Mouse (Mus musculus) kidney, adult 2 months (tissue): Measurements from ENCODE around the gene Tcf7. TPM values are rescaled to one million over a fixed set of nuclear protein-coding genes. Genes with fewer than 3 reads are reported as not detected.
A peak's percentile ranks its signal among the peaks of the same experiment; 100 is the strongest.

Source experiments
- DNase-seq: peaks from one replicate; pipeline ENCODE4 v3.0.0; 2021
- H3K27ac ChIP-seq: fragments of 200-500 bp; 2 replicates; pipeline ENCODE4 v1.5.1; 2012; ENCODE audit warnings: low read depth, low read length, control low read depth, inconsistent platforms; ENCODE audit not compliant: insufficient read depth
- H3K27me3 ChIP-seq: fragments of 200-500 bp; replicated peaks from 2 replicates; pipeline ENCODE4 v1.6.1; 2012; ENCODE audit warnings: mild to moderate bottlenecking, moderate library complexity, low read length, inconsistent platforms; ENCODE audit not compliant: control insufficient read depth, insufficient read depth
- H3K36me3 ChIP-seq: fragments of 200-500 bp; 2 replicates; pipeline ENCODE4 v1.6.1; 2012; ENCODE audit warnings: mild to moderate bottlenecking, moderate library complexity, low read length, inconsistent platforms; ENCODE audit not compliant: control insufficient read depth, insufficient read depth
- H3K4me1 ChIP-seq: fragments of 200-500 bp; 2 replicates; pipeline ENCODE4 v1.6.1; 2011; ENCODE audit warnings: low read length; ENCODE audit not compliant: control insufficient read depth, insufficient read depth
- H3K4me3 ChIP-seq: fragments of 200-500 bp; 2 replicates; pipeline ENCODE4 v1.5.1; 2011; ENCODE audit warnings: mild to moderate bottlenecking, low read depth, low read length, control low read depth; ENCODE audit not compliant: insufficient read depth
- CTCF ChIP-seq: fragments of 200-500 bp; conservative IDR thresholded peaks from 2 replicates; pipeline ENCODE4 v1.5.1; 2011; ENCODE audit warnings: low read depth, mild to moderate bottlenecking, control low read depth, low read length, moderate library complexity, mixed read lengths; ENCODE audit not compliant: insufficient read depth, insufficient read length
- POLR2A ChIP-seq: fragments of 200-500 bp; IDR thresholded peaks from one replicate; pipeline ENCODE4 v1.6.1; 2011; ENCODE audit warnings: low read depth, low read length, control low read depth
- WGBS: fragments of 180-500 bp; shearing (Covaris S2); methylation state at CpG from one replicate; pipeline ENCODE4 v1.1.7; 2018; 5-methylcytosine and 5-hydroxymethylcytosine counted together
- polyA plus RNA-seq: library from polyadenylated mRNA; depleted of rRNA; stranded (reverse); fragments of >200 nt; gene quantifications from 2 replicates; pipeline ENCODE4 v1.2.3, GENCODE M21; 2012; rRNA removed

The Tcf7 gene
- 2.1 and 13.2 TPM in 2 replicates for polyA plus RNA-seq

- 2% methylated on average over 97 of the region's 97 CpGs for WGBS
- Histone ChIP-seq H3K4me3 (peak within 1 kb of the TSS; percentile 58), H3K27me3 (no peaks in the 10 kb centered on the region), H3K36me3 (no peaks in the 10 kb centered on the region), H3K4me1 (no peaks in the 10 kb centered on the region; the same call in 1 of the 2 replicates), H3K27ac (no peak within 1 kb of the TSS)
- TF ChIP-seq CTCF (no peak), POLR2A (no peak)
- DNase-seq: peak; percentile 82
Measured at GRCm38 (mm10) chr11:52282774-52283595, at the start of gene Tcf7. Gene Tcf7, minus strand, starts transcription at chr11:52283014.

DNA sequence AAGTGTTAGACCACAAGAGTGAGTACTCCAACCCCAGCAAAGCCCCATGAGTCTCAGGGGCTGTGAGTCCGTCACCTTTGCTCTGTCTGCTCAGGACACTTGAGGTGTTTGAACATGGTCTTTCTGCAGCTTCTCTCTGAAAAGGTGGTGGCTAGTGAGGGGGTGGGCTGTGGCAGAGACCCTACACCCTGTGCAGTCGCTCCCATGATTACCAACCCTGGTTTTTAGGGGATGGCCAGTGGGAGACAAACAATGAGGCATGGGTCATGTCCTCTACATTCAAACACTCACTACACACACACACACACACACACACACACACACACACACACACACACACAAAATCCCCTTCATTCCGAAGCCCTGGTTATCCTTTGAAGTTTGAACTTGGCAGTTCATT lies 44.5 kb upstream of the Tcf7 start:
- Histone ChIP-seq H3K27ac (no peak overlapping the region), H3K4me1 (no peaks in the 10 kb centered on the region), H3K4me3 (no peak overlapping the region), H3K27me3 (peaks cover 1% of the 10 kb centered on the region; the same call in 1 of the 2 replicates), H3K36me3 (no peaks in the 10 kb centered on the region)
- 72% methylated on average over 3 of the region's 3 CpGs for WGBS
- TF ChIP-seq CTCF: no peak
- TF ChIP-seq POLR2A: no peak
- DNase-seq: no peak

- no peak overlapping the region for H3K27ac ChIP-seq
- peaks cover 1% of the 10 kb centered on the region; the same call in 1 of the 2 replicates for H3K27me3 ChIP-seq
- H3K4me1 ChIP-seq: no peaks in the 10 kb centered on the region
- no peak for DNase-seq
- no peak overlapping the region for H3K4me3 ChIP-seq
- WGBS: 70% methylated on average over 23 of the region's 23 CpGs
- TF ChIP-seq POLR2A (no peak), CTCF (no peak)
- H3K36me3 ChIP-seq: no peaks in the 10 kb centered on the region
Measured at GRCm38 (mm10) chr11:52324442-52325367, 41.9 kb upstream of the Tcf7 start.

DNA sequence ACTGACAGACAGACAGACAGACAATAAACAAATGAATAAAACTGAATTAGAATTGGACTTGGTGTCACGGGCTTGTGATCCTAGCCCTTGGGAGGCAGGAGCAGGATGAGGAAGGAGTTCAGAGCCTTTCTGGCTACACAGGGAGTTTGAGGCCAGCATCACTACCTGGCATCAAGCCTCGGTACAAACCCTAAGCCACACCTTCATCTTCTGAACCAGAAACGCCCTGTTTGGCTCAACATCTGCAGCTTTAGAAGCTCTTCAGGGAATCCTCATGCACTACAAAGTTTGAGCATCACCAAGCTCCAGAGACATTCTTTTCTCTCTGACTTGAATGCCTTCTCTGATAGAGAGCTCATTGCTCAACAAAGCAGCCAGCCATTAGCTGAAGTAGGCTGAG lies 38.7 kb upstream of the Tcf7 start:
- Histone ChIP-seq H3K4me3 (no peak overlapping the region), H3K27ac (no peak overlapping the region), H3K27me3 (peaks cover 1% of the 10 kb centered on the region; the same call in 1 of the 2 replicates), H3K4me1 (no peaks in the 10 kb centered on the region), H3K36me3 (no peaks in the 10 kb centered on the region)
- no peak for TF ChIP-seq POLR2A
- TF ChIP-seq CTCF: no peak
- DNase-seq: no peak
- 55% methylated on average over 3 of the region's 3 CpGs for WGBS

DNA sequence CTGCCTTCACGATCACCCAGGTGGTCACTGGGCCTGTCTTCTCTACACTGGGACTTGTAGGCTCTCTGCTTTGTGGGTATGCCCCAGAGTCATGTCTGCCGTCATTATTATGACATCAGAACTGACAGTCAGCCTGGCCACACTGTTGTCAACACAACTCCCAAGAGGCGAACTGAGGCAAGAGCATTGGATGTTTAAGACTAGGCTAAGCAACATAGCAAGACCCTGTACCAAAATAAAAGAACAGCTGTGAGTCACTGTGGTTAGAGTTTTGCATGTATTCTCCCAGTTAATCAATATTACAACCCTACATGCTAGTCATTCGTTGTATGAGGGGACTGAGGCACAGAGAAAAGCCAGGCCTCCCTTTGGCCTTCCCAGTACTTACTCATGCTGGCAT lies 37.7 kb upstream of the Tcf7 start:
- no peak overlapping the region for H3K4me3 ChIP-seq
- DNase-seq: no peak
- no peaks in the 10 kb centered on the region for H3K36me3 ChIP-seq
- no peaks in the 10 kb centered on the region for H3K4me1 ChIP-seq
- no peak for TF ChIP-seq CTCF
- no peak for TF ChIP-seq POLR2A
- 95% methylated on average over 4 of the region's 4 CpGs for WGBS
- H3K27ac ChIP-seq: no peak overlapping the region
- H3K27me3 ChIP-seq: no peaks in the 10 kb centered on the region; the same call in 1 of the 2 replicates

GRCm38 (mm10) chr11:52319664-52320063 lies 36.9 kb upstream of the Tcf7 start:
- no peaks in the 10 kb centered on the region for H3K4me1 ChIP-seq
- no peak for TF ChIP-seq POLR2A
- H3K27ac ChIP-seq: no peak overlapping the region
- H3K27me3 ChIP-seq: no peaks in the 10 kb centered on the region
- WGBS: 84% methylated on average over 4 of the region's 4 CpGs
- no peak overlapping the region for H3K4me3 ChIP-seq
- H3K36me3 ChIP-seq: no peaks in the 10 kb centered on the region
- no peak for DNase-seq

DNA sequence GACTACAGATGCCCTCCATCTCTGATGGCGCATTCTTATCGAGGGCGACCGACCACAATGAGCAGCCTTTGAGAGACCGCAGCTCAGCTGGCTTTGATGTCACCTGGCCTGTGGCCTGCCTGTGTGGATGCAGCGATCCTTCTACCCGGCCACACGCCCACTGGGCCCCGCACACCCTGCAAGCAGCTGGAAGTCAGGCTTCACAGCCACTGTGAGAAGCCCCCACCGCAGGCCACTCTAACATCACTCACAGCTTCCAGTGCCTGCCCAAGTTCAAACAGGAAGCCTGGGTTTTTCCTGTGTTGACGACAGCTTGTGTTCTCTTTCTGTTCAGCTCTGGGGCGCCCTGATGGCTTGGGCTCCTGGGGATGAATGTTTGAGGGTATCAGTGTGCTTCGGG lies 35.6 kb upstream of the Tcf7 start:
- TF ChIP-seq POLR2A (no peak), CTCF (no peak)
- H3K4me1 ChIP-seq: no peaks in the 10 kb centered on the region
- no peaks in the 10 kb centered on the region for H3K27me3 ChIP-seq
- H3K4me3 ChIP-seq: no peak overlapping the region
- WGBS: 76% methylated on average over 13 of the region's 13 CpGs
- DNase-seq: no peak
- H3K27ac ChIP-seq: no peak overlapping the region
- H3K36me3 ChIP-seq: no peaks in the 10 kb centered on the region
